In genomic region chr10:101771157-101771556, GRCm38 (mm10) we compare ENCODE assay signal across 26 mouse cellular contexts.
"Had no signal": no experiment of that assay in that cellular context is flagged by ENCODE, and none has a peak within 500 bp of the region (broad histone marks: within the 10 kb centered on the region; RNA-seq: fewer than 3 reads in every experiment).

No protein-coding gene starts in this region.

- H3K36me3 ChIP-seq: heart, embryonic 13.5 days; heart, embryonic 15.5 days; hindbrain, embryonic 13.5 days; hindbrain, embryonic 15.5 days; intestine, embryonic 15.5 days; limb, embryonic 13.5 days; limb, embryonic 15.5 days; liver, embryonic 12.5 days had no signal

- H3K27me3 ChIP-seq: heart, embryonic 13.5 days; heart, embryonic 15.5 days; hindbrain, embryonic 13.5 days; hindbrain, embryonic 15.5 days; intestine, embryonic 15.5 days; limb, embryonic 13.5 days; limb, embryonic 15.5 days; liver, embryonic 12.5 days had no signal

- DNase-seq: gastrocnemius, postnatal 14 days; gastrocnemius, postnatal 36 days; heart, adult 11 months; heart, adult 2 months; heart, postnatal 14 days; heart, postnatal 36 days; kidney, adult 18-20 months; kidney, adult 8-10 months; kidney, postnatal 14 days; kidney, postnatal 36 days; layer of hippocampus, adult 9-11 months; layer of hippocampus, postnatal 36 days; left cerebral cortex, postnatal 4 days; lung, adult 18-20 months had no signal

- H3K27ac ChIP-seq: heart, adult 2 months; heart, embryonic 13.5 days; heart, embryonic 15.5 days; hindbrain, embryonic 13.5 days; hindbrain, embryonic 15.5 days; hindbrain, postnatal 0 days; intestine, embryonic 15.5 days; limb, embryonic 13.5 days; limb, embryonic 15.5 days; liver, embryonic 12.5 days; liver, embryonic 14.5 days had no signal

- H3K4me1 ChIP-seq: heart, embryonic 13.5 days; heart, embryonic 15.5 days; hindbrain, embryonic 13.5 days; hindbrain, embryonic 15.5 days; intestine, embryonic 15.5 days; limb, embryonic 13.5 days; limb, embryonic 15.5 days; liver, embryonic 12.5 days had no signal

- H3K4me3 ChIP-seq: heart, adult 2 months; heart, embryonic 13.5 days; heart, embryonic 15.5 days; hindbrain, embryonic 13.5 days; hindbrain, embryonic 15.5 days; intestine, embryonic 15.5 days; limb, embryonic 13.5 days; limb, embryonic 15.5 days; liver, embryonic 12.5 days had no signal

- H3K9me3 ChIP-seq: heart, embryonic 13.5 days; heart, embryonic 15.5 days; hindbrain, embryonic 13.5 days; hindbrain, embryonic 15.5 days; intestine, embryonic 15.5 days; limb, embryonic 13.5 days; limb, embryonic 15.5 days; liver, embryonic 12.5 days had no signal

- H3K4me2 ChIP-seq: heart, embryonic 11.5 days; heart, embryonic 13.5 days; heart, embryonic 15.5 days; hindbrain, embryonic 13.5 days; hindbrain, embryonic 15.5 days; intestine, embryonic 15.5 days; limb, embryonic 13.5 days; limb, embryonic 15.5 days; liver, embryonic 12.5 days had no signal

- H3K9ac ChIP-seq: heart, embryonic 13.5 days; heart, embryonic 15.5 days; hindbrain, embryonic 13.5 days; hindbrain, embryonic 15.5 days; intestine, embryonic 15.5 days; limb, embryonic 13.5 days; limb, embryonic 15.5 days; liver, embryonic 12.5 days; liver, embryonic 14.5 days had no signal

- ATAC-seq: hindbrain, postnatal 0 days; intestine, embryonic 15.5 days; intestine, postnatal 0 days; liver, embryonic 12.5 days had no signal
